Mouse (Mus musculus) retina, embryonic 14.5 days (tissue): Measurements from ENCODE around the gene Kdf1.

Experiments used
- DNase-seq: peaks from one replicate; pipeline ENCODE4 v3.0.0-alpha.2; 2015; ENCODE audit warnings: low spot score

The Kdf1 gene

DNA sequence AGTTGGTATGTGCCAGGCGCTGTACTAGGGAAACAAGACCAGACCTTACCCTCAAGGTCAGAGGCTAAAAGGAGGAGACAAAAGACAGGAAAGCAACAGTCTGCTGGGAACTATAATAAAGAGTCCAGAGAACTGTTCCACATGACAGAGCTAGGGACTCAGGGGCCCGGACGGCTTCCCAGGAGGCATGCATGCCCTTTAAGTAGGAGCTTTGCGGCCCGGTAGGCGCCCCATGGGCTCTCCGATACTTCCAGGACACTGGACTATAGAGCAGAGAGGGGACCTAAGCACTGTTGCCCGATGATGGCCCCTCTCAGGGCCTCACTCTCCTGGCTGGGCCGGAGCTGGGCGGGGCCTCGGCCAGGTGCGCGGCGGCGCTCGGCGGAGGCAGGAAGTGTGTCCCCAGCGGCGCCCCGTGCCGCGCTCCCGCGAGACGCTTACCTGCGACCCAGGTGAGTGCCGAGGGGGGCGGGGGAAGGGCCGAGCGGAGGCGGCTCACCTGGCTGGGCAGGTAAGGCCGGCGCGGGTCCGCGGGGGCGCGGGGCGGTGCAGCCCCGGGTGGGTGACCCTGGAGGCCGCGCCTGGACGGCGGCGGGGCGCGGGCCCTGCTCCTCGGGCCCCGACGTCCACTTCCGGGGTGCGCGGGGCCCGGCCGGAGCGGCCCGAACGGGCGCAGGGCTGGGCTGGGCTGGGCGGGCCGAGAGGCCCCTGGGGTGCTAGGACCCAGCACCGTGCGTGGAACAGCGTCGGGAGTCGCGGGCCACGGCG lies at the start of gene Kdf1:
Gene Kdf1 (plus strand): TSS at position 363 of the 768 bp plus-strand sequence.
- DNase-seq = no peak

DNA sequence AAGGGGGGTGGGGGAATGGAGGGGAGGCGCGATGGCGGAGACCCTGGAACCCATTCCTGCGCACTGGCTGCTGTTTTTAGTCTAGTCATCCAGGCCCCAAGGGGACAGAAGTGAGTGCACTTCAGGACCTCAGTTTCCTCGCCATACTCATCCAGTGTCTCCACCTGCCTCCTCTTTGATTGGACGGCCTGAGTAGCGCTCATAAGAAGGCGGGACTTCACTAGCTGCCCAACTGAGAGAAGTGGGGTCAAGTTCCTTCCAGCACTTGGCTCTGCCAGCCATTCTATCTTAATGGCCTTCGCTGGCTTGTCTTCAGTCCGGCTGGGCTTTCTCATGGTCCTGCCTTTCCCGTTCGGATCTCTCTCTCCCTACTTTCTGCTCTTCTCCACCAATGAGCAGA lies 49.6 kb upstream of the Kdf1 start:
- peak; percentile 40 for DNase-seq

DNA sequence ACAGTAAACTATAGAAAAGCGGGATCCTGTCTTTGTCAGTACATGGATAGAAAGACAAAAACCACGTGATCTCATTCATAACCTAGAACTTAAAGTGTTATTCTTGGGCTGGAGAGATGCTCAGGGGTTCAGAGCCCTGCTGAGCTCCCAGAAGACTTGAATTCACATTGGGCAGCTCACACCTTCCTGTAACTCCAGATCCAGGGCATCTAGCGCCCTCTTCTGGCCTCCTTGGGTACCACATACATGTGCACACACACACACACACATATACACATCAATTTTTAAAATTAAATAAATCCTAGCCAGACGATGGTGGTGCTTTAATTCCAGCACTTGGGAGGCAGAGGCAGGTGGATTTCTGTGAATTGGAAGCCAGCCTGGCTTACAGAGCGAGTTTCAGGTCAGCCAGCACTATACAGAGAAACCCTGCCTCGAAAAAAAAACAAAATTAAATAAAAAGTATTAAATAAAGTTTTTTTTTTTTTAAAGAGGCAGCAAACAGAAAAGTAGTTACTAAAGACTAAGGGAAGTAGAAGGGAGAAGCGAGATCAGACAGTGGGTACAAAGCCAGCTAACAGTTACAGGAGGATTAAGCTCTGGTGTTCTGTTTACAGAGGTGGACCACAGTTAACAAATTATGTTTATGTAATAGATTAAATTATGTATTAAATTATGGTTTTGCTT lies 47.5 kb upstream of the Kdf1 start:
- no peak for DNase-seq

DNA sequence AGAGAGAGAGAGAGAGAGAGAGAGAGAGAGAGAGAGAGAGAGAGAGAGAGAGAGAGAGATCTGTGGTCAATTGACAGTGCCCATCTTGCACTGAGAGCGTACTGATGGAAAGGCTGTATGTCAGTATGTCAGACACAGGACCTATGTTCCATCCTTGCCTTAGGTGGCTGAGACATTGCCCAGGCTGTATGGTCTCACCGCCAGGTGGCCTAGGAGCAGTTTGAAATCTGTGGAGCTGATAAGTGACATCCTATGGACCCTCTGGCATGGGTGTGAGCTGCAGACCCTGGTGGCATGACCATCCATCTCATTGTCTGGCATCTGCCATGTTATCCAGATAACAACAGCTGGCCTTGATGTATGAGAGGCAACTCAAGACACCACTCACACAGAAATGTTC lies 44.9 kb upstream of the Kdf1 start:
- no peak for DNase-seq

DNA sequence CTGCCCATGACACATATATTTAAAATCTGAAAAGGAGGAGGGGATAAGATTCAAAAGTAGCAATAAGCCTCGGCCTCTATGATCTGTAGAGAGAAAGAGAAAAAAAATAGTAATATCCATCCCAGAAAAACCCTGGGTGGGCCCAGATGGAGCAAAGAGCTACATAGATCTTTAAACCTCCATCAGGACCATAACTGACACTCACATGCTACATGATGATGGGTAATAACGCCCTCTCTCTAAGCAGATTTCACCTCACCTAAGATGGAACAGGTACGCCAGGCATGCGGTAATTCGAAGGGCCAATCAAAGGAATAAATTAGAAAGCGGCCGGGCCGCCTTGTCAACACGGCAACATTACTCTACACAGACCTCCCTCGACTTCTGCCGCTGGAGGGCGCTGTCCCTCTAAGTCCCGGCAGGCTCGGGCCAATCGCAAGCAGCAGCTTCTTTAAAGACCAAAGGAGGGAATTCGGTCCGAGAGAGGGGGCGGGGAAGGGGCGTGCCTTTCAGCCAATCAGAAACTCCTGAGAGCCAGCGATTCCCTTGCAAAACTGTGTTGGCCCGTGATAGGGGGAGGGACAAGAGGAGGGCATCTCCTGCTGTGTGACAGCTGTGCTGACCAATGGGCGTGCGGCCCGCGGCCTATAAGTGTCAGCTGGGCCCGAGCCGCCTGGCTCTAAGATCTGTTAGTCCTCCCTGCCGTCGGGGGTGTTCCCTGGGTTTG lies 39.1 kb upstream of the Kdf1 start, which contains the start of gene Tent5b:
Gene Tent5b (plus strand): TSS at position 675 of the 727 bp plus-strand sequence.
- peak; percentile 98 for DNase-seq

DNA sequence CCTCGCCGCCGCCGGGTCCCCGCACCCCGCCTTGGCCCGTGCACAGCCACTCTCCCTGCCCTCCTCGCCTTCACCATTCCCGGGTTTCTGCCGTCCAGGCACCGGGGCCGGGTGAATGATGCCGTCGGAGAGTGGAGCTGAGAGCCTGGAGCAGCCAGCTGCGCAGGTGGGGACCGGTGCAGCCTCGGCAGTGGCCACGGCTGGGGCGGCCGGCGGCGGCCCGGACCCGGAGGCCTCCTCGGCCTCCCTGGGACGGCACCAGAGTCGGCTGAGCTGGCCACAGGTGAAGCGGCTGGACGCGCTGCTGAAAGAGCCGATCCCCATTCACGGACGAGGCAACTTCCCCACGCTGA lies 38.6 kb upstream of the Kdf1 start:
- DNase-seq = no peak

DNA sequence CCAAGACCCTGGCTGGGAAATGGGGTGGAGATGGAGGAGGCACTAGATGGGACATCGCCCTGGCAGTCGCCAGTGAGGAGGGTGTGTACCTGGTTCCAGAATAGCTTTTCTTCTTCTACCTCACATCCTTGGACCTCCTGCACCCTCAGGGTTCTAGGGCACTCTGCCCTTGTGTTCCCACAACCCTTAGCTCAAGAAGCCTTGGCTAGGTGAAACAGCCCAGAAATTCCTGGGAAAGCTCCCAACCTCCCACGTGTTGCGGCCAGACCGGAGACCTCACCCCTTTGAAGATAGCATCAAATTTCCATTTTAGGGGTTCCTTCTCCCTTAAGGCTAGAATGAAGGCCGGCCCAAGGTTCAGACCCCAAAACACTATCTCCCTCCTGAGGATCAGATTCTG lies 38.0 kb upstream of the Kdf1 start:
- no peak for DNase-seq

DNA sequence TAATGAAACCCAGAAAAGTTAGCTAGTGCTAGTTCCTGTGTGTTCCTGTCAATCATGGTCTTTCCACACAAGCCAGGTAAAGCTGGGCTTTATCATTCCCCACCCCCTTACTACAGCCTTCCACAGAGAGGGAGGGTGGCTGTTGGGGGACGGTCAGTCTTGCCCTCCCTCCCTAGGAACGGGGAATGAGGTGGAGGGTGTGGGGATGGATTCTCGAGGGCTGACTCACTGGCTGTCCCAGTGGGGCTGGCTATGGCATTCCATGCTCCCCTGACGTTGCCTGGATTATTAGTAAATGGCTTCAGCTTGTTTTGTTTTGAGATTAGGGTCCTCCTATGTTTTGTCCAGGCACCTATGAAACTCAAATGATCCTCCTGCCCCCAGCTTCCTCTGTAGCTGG lies 37.3 kb upstream of the Kdf1 start:
- no peak for DNase-seq

DNA sequence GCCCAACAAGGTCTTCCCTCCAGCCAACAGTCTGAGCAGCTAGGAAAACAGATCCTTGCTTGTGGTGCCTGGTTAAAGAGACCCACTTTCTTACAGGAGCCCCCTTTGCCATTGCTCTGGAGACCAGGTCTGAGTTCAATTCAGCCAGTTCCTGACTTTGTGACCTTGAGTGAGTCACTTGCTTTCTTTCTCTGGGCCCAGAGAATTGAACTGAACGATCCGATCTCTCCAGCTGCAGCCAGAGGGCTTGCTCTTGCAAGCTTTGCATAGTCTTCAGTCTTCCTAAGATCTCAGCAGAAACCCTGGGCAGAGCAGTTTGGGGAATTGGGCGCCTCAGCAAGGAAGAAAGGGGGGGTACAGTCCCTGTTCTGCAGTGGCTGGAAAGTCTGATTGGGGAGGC lies 36.3 kb upstream of the Kdf1 start:
- no peak for DNase-seq

DNA sequence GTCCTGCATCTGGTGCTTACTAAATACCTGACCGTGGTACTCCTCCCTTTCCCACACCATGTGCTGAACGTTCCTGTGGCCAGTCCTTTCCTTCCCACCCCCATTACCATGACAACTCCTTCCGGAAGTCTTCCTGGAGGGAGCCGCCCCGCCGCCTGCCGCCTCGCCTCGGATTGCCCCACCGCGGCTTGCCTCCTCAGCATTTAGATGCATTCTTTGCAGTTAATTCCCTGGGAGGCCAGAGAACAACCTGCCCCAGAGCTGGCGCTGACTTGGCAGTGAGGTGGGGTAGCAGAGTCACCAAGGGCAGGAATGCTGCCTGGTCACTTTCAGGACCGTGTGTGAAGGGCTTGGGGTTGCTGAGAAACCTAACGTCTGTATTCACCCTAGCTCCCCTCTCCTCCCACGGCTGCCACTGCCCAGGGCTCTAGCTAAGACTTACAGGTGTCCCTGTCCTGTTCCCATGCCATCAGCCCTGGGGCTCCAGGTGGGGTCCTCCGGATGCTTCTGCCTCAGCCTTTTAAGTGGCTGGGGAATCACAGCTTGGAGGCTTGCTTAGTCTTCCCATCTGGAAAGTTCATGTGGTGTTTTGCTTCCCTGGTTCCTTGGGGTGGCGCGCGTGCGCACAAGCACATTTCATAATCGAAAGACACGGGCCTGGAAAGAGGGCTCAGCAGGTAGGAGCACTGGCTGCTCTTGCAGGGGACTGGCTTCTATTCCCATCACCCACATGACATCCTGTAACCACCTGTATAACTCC lies 34.3 kb upstream of the Kdf1 start:
- DNase-seq = no peak

DNA sequence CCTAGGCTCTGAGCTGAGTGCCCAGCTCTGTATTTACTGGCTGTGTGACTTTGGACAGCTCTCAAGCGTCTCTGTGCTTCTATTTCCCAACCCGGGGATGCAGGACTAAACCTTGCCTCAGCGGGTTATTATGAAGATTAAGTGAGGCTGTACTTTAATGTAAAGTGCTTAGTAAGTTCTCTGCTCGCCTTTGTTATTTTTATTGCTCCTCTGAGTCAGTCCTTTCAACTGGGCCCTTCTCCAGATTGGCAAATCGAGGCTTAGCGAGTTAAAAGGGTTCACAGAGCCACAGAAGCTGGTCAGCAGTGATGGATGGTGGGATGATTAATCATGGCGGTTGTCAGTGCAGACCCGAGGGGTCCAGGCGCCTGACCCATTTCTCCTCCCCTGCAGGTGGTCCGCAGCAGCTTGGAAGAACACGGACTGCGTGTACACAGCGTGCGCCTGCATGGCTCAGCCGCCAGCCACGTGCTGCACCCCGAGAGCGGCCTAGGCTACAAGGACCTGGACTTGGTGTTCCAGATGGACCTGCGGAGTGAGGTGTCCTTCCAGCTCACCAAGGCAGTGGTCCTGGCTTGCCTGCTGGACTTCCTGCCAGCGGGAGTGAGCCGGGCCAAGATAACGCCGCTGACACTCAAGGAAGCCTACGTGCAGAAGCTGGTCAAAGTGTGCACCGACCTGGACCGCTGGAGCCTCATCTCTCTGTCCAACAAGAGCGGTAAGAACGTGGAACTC lies 32.9 kb upstream of the Kdf1 start:
- no peak for DNase-seq

DNA sequence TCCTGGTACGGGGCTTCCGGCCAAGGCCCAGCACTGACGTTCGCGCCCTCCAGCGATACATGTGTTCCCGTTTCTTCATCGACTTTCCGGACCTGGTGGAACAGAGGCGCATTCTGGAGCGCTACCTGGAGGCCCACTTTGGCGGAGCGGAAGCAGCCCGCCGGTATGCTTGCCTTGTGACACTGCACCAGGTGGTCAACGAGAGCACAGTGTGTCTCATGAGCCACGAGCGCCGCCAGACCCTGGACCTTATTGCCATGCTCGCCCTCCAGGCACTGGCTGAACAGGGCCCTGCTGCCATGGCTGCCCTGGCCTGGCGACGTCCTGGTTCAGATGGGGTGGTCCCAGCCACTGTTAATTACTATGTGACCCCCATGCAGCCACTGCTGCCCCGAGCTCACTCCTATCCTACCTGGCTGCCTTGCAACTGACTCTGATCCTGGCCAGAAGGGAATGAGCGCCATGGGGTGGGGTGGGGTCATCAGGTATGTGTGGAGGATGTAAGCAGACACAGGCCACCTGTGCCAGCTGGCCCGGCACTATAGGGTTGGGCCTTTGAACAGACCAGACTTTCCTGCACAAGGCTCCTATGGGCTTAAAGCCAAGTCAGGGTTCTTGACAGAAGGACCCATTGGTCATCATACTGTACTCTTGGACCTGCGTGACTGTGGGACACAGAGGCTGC lies 31.9 kb upstream of the Kdf1 start:
- DNase-seq = no peak

DNA sequence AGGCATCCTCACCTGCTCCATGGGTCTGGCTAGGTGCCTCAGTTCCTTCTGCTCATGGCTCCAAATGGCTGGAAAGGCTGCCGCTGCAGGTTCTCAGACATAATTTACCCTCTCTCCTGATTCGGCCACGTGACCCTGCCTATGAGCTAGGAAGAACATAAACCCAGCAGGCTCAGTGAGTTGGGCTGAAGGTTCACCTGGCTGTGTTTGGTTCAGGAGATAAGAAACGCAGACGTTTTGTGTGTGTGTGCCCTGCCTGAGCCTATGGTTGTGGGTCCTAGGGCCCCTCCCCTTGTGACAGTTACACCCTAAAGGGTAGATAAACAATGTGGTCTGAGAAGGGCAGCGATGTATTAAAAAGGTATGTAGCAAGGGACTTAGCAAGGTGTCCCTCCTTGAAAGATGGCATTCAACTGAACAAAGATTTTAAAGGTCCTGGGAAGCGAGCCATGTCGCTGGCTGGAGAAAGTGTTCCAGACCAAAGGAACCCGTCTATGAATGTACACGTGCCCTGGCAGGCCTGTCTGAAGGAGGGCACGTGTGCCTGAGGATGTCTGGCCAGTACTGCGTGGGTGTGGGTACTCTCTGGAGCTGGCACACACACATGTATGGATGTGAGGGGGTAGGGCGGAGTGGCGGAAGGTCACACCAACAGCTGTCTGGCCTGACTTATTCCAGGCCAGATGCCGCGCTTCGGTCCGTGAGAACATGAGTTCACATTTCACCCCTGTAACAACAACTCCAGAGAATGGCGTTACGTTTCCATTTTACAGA lies 30.0 kb upstream of the Kdf1 start:
- no peak for DNase-seq

DNA sequence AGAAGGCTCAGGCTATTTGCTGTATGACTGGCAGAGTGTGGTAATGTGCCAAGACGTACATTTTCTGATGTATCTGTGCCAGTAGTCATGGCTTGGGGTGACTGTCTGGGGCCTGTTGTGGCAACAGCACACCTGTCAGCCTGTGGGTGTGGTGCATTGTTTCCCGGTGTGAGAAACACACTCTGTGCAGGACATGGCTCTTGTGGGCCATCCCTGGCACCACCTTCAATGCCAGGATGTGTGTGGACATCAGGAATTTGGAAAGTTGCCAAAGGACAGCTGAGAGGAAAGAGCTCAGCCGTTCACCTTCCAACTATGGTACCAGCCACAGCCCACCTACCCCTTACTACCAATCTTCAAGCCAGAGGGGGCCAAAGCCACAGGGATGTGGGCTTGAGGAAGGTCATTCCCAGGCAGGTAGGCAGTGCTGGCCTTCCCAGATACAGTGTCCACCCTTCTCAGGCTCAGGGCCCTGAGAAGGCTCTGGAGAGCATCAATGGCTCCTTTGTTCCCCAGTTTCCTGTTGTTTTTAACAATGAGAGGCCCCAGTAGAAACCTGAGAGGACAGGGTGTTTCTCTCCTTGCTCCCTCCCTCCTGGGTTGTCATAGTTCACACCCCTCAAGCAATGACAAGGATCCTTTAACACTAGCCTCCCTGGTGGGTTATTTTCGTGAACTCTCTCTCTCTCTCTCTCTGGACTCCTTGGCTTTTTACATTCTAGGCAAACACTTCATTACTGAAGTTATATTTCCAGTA lies 29.1 kb upstream of the Kdf1 start:
- peak; percentile 45 for DNase-seq

DNA sequence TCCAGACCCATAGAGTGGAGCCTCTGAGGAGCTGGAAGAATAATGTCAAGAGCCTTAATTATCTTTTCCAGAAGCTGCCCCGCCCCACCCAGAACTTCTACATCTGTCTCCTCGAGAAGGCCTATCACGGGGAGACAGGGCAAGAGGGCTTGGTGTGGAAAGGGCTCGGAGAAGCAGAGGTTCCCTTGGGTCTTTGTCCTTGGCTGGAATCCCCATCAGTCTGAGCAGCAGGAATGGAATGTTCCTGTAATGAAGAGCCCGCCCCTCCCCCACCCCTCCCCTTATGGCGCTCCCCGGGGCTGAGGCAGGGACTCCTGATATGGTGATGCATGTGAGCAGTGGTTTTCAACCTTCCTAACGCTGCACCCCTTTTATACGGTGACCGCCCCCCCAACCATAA lies 27.0 kb upstream of the Kdf1 start:
- peak; percentile 42 for DNase-seq

DNA sequence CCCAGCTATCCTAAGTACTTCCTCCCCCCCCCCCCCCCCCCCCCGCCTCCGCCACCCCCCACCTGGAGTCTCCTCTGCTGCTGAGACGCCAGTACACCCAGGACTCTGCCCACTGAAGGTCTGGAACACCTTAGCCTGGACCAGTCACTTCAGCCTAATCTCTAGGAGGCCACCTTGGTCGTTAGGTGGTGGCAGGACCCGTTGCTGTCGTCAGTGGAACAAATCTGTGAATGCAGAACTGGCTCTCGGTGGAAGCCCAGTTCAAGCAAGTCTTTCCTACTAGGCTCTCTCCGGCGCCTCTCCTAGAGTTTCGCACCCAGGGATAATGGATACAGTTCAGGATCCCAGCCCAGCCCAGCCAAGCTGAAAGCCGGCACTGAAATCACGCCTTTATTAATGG lies 24.9 kb upstream of the Kdf1 start:
- no peak for DNase-seq

DNA sequence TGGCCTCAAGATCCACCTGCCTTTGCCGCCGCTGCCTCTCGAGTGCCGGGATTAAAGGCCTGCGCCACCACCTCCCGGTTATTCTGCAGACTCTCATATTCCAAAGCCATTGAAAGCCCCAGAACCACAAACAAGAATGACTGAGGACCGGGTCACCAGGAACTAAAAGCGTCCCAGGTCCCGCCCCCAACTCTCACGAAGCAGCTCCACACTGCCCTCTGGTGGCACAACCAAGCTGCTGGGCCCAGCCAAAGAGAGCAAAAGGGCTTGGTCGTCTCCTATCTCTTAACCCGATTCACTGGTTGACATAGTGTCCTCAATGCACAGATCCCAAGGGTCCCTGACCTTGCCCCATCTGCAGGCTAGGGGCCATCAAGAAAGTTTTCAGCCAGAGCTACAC lies 24.3 kb upstream of the Kdf1 start:
- DNase-seq = peak; percentile 94

DNA sequence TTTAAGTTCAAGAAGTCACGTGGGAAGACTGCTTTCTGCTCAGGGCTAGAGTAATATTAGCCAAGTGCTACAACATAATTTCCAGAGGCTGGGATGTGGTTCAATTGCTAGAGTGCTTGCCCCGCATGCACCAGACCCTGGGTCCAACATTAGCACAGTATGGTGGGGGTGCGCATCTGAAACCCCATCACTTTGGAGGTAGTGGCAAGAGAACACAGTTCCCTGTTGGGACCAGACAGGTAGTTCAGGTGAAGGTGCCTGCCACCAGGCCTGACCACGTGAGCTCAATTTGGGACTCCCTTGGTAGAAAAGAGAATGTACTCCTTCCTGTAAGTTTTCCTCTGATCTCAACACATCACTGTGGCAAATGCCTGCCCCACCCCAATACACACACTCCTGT lies 23.9 kb upstream of the Kdf1 start:
- DNase-seq = no peak

DNA sequence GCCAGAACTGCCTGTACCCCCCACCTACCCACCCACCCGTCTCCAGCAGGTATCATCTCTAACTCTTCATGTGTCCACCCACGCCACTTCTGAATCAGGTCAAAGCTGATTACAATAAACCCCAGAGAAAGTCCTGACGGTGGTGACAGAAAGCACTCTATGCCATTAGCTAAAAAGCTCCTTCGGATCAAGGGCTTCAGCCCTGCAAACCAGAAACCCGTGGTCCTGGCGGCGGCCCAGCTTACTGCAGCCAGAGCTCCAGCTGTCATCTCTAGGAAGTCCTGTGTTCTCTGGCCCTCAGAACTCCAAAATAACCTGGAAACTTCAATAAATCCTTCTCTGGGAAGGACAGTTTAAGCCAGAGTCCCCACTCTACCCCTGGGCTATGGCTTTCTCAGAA lies 23.1 kb upstream of the Kdf1 start:
- DNase-seq = peak; percentile 49
